Comparison of ENCODE assay signal across 7 mouse cellular contexts in the genomic region with DNA sequence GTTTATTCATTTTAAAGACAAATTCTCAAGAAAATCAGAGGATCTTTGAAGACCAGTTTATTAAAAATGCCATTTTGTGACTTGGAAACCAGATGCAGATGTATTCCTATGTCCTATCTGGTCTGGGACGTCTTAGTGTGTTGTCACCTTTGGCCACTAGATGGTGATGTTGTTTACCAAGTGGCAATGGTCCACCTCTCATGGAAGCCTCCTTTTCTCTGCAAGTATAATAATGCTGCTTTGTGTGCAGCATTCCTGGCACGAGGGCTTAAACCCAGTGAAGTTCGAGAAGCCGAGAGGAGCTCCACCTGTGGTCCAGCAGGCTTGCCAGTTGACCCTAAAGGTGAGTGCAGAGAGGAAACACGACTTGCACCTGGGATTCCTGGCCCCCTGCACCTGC. TPM values are rescaled to one million over a fixed set of nuclear protein-coding genes. Genes with fewer than 3 reads are reported as not detected.
A peak's percentile ranks its signal among the peaks of the same experiment; 100 is the strongest.
DNase-seq lines count a peak whose midpoint lies in the region; ATAC-seq and TF ChIP-seq lines count a peak whose summit lies in the region.

No protein-coding gene starts in this region.

- H3K27ac ChIP-seq in lung, embryonic 14.5 days (ENCODE audit: low read depth): no peak overlapping the region

- H3K27me3 ChIP-seq in lung, embryonic 14.5 days (ENCODE audit: insufficient read depth, low read length): no peaks in the 10 kb centered on the region

- peak; percentile 51 for DNase-seq in Muller cell, postnatal 12 days (ENCODE audit: inconsistent ontology term)
- DNase-seq in brain, embryonic 18.5 days (ENCODE audit: low read depth, low spot score): peak; percentile 52
- DNase-seq in heart, postnatal 36 days: peak; percentile 66 to 72
- DNase-seq in large intestine, adult 2 months (ENCODE audit: low read depth, low spot score): peak; percentile 27
- peak; percentile 85 for DNase-seq in lung, embryonic 14.5 days
- peak; percentile 89 for DNase-seq in retina, embryonic 14.5 days (ENCODE audit: low spot score)

- peaks cover 36% of the 10 kb centered on the region for H3K36me3 ChIP-seq in lung, embryonic 14.5 days (ENCODE audit: insufficient read depth)

- H3K9me3 ChIP-seq in lung, embryonic 14.5 days (ENCODE audit: low read depth, low read length): no peaks in the 10 kb centered on the region

- intact Hi-C loops in heart, postnatal 36 days (cut with DNase I): loop anchor here (1.0 kb wide), 1 partner anchor 42 kb away; no protein-coding TSS in a partner anchor

- ATAC-seq in erythroid progenitor cell, adult 5-6 weeks (replicated peaks; ENCODE audit: low FRiP score, poor library complexity, severe bottlenecking): peak; percentile 65; the same call in 1 of the 2 replicates
- ATAC-seq in lung, embryonic 14.5 days (ENCODE audit: insufficient read depth): peak; percentile 60; the same call in 1 of the 2 replicates

- peak; percentile 75 for TF ChIP-seq CTCF in lung, embryonic 14.5 days (IDR thresholded peaks at IDR 0.05; ENCODE audit: low read depth)

- H3K9ac ChIP-seq in lung, embryonic 14.5 days: no peak overlapping the region

- WGBS in large intestine, adult 2 months: 10% methylated on average over 5 of the region's 5 CpGs
- WGBS in lung, embryonic 14.5 days: 40% methylated on average over 5 of the region's 5 CpGs

- no peak overlapping the region for H3K4me2 ChIP-seq in lung, embryonic 14.5 days

- H3K4me1 ChIP-seq in lung, embryonic 14.5 days (ENCODE audit: insufficient read depth): no peaks in the 10 kb centered on the region

- H3K4me3 ChIP-seq in lung, embryonic 14.5 days (ENCODE audit: low read depth, low read length): no peak overlapping the region

RNA-seq across cellular contexts. Expression of a gene that starts 3.5 kb away (rescaled TPM):
- total RNA-seq in erythroid progenitor cell, adult 5-6 weeks (2015; ENCODE audit: low replicate concordance): 79.6 and 88.9 TPM in 2 replicates
- 40.0 and 44.3 TPM in 2 replicates for total RNA-seq in erythroid progenitor cell, adult 5-6 weeks (2017; ENCODE audit: low replicate concordance)
- total RNA-seq in heart, postnatal 36 days (2021): 1 to 10 TPM; 1.5 to 2.9 TPM
- polyA plus RNA-seq in large intestine, adult 2 months (2012; rRNA removed): 0.57 and 1.3 TPM in 2 replicates
- polyA plus RNA-seq in lung, embryonic 14.5 days (2014; fragmentation: Nextera tagmentation; extraction: Ambion mirVana): 1.8 and 2.6 TPM in 2 replicates

RNA-seq across cellular contexts. Expression of a gene that starts 3.6 kb away (rescaled TPM):
- not detected in 2 replicates for total RNA-seq in erythroid progenitor cell, adult 5-6 weeks (2015; ENCODE audit: low replicate concordance)
- total RNA-seq in erythroid progenitor cell, adult 5-6 weeks (2017; ENCODE audit: low replicate concordance): not detected in 2 replicates
- not detected for total RNA-seq in heart, postnatal 36 days (2021)
- 0.12 and 0.38 TPM in 2 replicates for polyA plus RNA-seq in large intestine, adult 2 months (2012; rRNA removed)
- polyA plus RNA-seq in lung, embryonic 14.5 days (2014; fragmentation: Nextera tagmentation; extraction: Ambion mirVana): 0.14 TPM in 2 replicates

RNA-seq across cellular contexts. Expression of a gene that starts 43.6 kb away (rescaled TPM):
- 46.9 and 103 TPM in 2 replicates for total RNA-seq in erythroid progenitor cell, adult 5-6 weeks (2015; ENCODE audit: low replicate concordance)
- 43.6 and 67.9 TPM in 2 replicates for total RNA-seq in erythroid progenitor cell, adult 5-6 weeks (2017; ENCODE audit: low replicate concordance)
- total RNA-seq in heart, postnatal 36 days (2021): 10 to 100 TPM; 85.7 to 93.0 TPM
- 20.2 and 22.8 TPM in 2 replicates for polyA plus RNA-seq in large intestine, adult 2 months (2012; rRNA removed)
- 166 and 180 TPM in 2 replicates for polyA plus RNA-seq in lung, embryonic 14.5 days (2014; fragmentation: Nextera tagmentation; extraction: Ambion mirVana)

Comparison
In these comparisons a context has a peak if more than half of its experiments do, and no peak if none do; other contexts are left out.
1. DNase-seq: peak in every context shown above with its lines; median percentile 89 in retina, embryonic 14.5 days; 85 in lung, embryonic 14.5 days; 69 in heart, postnatal 36 days; 52 in brain, embryonic 18.5 days; 51 in Muller cell, postnatal 12 days; 27 in large intestine, adult 2 months.
2. RNA of a gene that starts 3.5 kb away (total RNA-seq): 40.0 to 88.9 TPM in erythroid progenitor cell, adult 5-6 weeks; 1.5 to 2.9 TPM in heart, postnatal 36 days; every median in the first group is over 10 times any median in the second.